Mouse (Mus musculus): ENCODE data around the gene Fos. TPM values are rescaled to one million over a fixed set of nuclear protein-coding genes. Genes with fewer than 3 reads are reported as not detected.
A peak's percentile ranks its signal among the peaks of the same experiment; 100 is the strongest.

The Fos gene
- polyA plus RNA-seq, 2 experiments: 13.6 to 19.3 TPM

DNA sequence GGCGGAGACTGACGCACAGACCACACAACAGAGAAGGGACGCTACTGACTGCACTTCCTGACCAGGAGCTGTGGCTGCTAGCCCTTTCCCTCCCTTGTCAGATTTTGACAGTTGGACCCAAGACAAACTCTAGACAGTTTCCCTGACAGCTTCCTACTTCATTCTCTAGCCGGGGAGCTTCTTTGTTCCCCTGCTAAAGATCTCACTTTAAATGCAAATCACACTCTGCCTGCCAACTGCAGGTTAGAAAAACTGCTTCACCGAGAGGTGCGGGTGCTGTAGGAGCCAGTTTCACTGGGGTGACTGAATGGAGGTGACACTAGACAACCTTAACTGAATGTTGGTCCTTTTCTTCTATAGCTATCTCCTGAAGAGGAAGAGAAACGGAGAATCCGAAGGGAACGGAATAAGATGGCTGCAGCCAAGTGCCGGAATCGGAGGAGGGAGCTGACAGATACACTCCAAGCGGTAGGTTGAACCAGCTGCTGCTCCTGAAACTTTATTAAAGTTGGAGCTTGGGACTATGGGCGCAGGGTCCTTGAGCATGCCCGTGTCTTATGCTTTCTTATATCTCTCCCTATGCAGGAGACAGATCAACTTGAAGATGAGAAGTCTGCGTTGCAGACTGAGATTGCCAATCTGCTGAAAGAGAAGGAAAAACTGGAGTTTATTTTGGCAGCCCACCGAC is 1.7 kb downstream of the Fos start:
- Histone ChIP-seq H3K4me3 (replicated peaks; ENCODE audit: low read length) (peak overlapping the region; percentile 63), H3K9me3 (ENCODE audit: control insufficient read depth, low read length) (no peaks in the 10 kb centered on the region), H3K36me3 (ENCODE audit: control insufficient read depth, insufficient read depth, low read length) (peaks cover 9% of the 10 kb centered on the region), H3K27ac (replicated peaks; ENCODE audit: low read depth, low read length) (no peak overlapping the region), H3K4me1 (ENCODE audit: control insufficient read depth, insufficient read depth, low read length) (peaks cover 22% of the 10 kb centered on the region), H3K9ac (ENCODE audit: low read depth, low read length, severe bottlenecking) (peak overlapping the region; percentile 1; the same call in 1 of the 2 replicates), H3K27me3 (ENCODE audit: control insufficient read depth, insufficient read depth, low read length) (peaks cover 21% of the 10 kb centered on the region), H3K4me2 (replicated peaks; ENCODE audit: low read depth, low read length, severe bottlenecking) (peak overlapping the region; percentile 99)
- no peak for DNase-seq (ENCODE audit: low spot score)
- no peak for TF ChIP-seq POLR2A (IDR thresholded peaks at IDR 0.05; ENCODE audit: borderline replicate concordance, extremely low read depth, insufficient read depth, insufficient read length)
- ATAC-seq (ENCODE audit: low FRiP score, low read depth): no peak
- WGBS: 12% methylated on average over 14 of the region's 16 CpGs

DNA sequence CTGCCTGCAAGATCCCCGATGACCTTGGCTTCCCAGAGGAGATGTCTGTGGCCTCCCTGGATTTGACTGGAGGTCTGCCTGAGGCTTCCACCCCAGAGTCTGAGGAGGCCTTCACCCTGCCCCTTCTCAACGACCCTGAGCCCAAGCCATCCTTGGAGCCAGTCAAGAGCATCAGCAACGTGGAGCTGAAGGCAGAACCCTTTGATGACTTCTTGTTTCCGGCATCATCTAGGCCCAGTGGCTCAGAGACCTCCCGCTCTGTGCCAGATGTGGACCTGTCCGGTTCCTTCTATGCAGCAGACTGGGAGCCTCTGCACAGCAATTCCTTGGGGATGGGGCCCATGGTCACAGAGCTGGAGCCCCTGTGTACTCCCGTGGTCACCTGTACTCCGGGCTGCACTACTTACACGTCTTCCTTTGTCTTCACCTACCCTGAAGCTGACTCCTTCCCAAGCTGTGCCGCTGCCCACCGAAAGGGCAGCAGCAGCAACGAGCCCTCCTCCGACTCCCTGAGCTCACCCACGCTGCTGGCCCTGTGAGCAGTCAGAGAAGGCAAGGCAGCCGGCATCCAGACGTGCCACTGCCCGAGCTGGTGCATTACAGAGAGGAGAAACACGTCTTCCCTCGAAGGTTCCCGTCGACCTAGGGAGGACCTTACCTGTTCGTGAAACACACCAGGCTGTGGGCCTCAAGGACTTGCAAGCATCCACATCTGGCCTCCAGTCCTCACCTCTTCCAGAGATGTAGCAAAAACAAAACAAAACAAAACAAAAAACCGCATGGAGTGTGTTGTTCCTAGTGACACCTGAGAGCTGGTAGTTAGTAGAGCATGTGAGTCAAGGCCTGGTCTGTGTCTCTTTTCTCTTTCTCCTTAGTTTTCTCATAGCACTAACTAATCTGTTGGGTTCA is 2.5 kb downstream of the Fos start:
- no peak for ATAC-seq (ENCODE audit: low FRiP score, low read depth)
- no peak overlapping the region for H3K27ac ChIP-seq (replicated peaks; ENCODE audit: low read depth, low read length)
- DNase-seq (ENCODE audit: low spot score): no peak
- H3K4me3 ChIP-seq (replicated peaks; ENCODE audit: low read length): peak overlapping the region; percentile 63
- no peaks in the 10 kb centered on the region for H3K9me3 ChIP-seq (ENCODE audit: control insufficient read depth, low read length)
- peaks cover 9% of the 10 kb centered on the region for H3K36me3 ChIP-seq (ENCODE audit: control insufficient read depth, insufficient read depth, low read length)
- TF ChIP-seq POLR2A (IDR thresholded peaks at IDR 0.05; ENCODE audit: borderline replicate concordance, extremely low read depth, insufficient read depth, insufficient read length): no peak
- H3K4me2 ChIP-seq (replicated peaks; ENCODE audit: low read depth, low read length, severe bottlenecking): no peak overlapping the region; the same call in 1 of the 2 replicates
- peaks cover 21% of the 10 kb centered on the region for H3K27me3 ChIP-seq (ENCODE audit: control insufficient read depth, insufficient read depth, low read length)
- WGBS: 44% methylated on average over 23 of the region's 23 CpGs
- peaks cover 22% of the 10 kb centered on the region for H3K4me1 ChIP-seq (ENCODE audit: control insufficient read depth, insufficient read depth, low read length)
- H3K9ac ChIP-seq (ENCODE audit: low read depth, low read length, severe bottlenecking): 0 out of 2 replicates have a peak overlapping the region, but pooled peaks have one; percentile 1

DNA sequence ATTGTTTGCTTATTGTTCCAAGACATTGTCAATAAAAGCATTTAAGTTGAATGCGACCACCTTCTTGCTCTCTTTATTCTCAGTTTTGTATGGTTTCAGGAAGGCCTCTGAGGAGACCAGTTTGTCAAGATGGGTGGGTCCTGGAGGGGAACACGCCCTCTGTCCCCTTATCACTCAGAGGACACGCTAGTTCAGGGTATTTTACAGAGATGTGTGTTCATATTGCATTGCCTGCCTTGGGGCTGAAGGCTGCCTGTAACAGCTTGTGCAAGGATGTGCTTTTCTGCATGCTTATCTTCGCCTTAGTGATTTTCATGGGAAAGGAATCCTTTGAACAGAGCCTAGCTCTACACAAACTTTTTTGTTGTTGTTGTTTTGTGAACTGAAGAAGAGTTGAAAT is 3.5 kb downstream of the Fos start:
- Histone ChIP-seq H3K4me2 (replicated peaks; ENCODE audit: low read depth, low read length, severe bottlenecking) (no peak overlapping the region), H3K9me3 (ENCODE audit: control insufficient read depth, low read length) (no peaks in the 10 kb centered on the region), H3K9ac (ENCODE audit: low read depth, low read length, severe bottlenecking) (no peak overlapping the region), H3K4me3 (replicated peaks; ENCODE audit: low read length) (no peak overlapping the region), H3K27ac (replicated peaks; ENCODE audit: low read depth, low read length) (no peak overlapping the region), H3K4me1 (ENCODE audit: control insufficient read depth, insufficient read depth, low read length) (peaks cover 22% of the 10 kb centered on the region), H3K27me3 (ENCODE audit: control insufficient read depth, insufficient read depth, low read length) (peaks cover 21% of the 10 kb centered on the region), H3K36me3 (ENCODE audit: control insufficient read depth, insufficient read depth, low read length) (peaks cover 9% of the 10 kb centered on the region)
- no peak for DNase-seq (ENCODE audit: low spot score)
- ATAC-seq (ENCODE audit: low FRiP score, low read depth): no peak
- no peak for TF ChIP-seq POLR2A (IDR thresholded peaks at IDR 0.05; ENCODE audit: borderline replicate concordance, extremely low read depth, insufficient read depth, insufficient read length)
- WGBS: 73% methylated on average over 4 of the region's 4 CpGs

DNA sequence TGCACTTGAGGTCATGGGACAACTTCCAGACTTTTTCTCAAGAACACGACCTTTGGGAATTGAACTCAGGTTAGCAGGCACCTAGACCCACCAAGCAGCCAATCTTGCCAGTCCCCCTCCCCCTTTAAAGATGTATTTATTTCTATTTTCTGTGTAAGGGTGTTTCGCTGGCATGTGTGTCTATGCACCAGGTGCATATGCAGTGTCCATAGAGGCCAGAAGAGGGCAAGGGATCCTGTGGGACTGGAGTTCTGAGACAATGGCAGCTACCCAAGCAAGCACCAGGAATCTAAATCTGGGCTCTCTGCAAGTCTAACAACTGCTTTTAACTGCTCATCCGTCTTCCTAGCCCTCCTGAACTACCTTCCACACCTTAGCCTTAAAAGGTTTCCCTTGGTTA is 4.1 kb downstream of the Fos start:
- 74% methylated on average over 3 of the region's 3 CpGs for WGBS
- Histone ChIP-seq H3K4me1 (ENCODE audit: control insufficient read depth, insufficient read depth, low read length) (peaks cover 19% of the 10 kb centered on the region), H3K27me3 (ENCODE audit: control insufficient read depth, insufficient read depth, low read length) (peaks cover 21% of the 10 kb centered on the region), H3K9me3 (ENCODE audit: control insufficient read depth, low read length) (no peaks in the 10 kb centered on the region), H3K27ac (replicated peaks; ENCODE audit: low read depth, low read length) (no peak overlapping the region), H3K36me3 (ENCODE audit: control insufficient read depth, insufficient read depth, low read length) (peaks cover 9% of the 10 kb centered on the region), H3K4me3 (replicated peaks; ENCODE audit: low read length) (no peak overlapping the region), H3K9ac (ENCODE audit: low read depth, low read length, severe bottlenecking) (no peak overlapping the region), H3K4me2 (replicated peaks; ENCODE audit: low read depth, low read length, severe bottlenecking) (no peak overlapping the region)
- TF ChIP-seq POLR2A (IDR thresholded peaks at IDR 0.05; ENCODE audit: borderline replicate concordance, extremely low read depth, insufficient read depth, insufficient read length): no peak
- no peak for ATAC-seq (ENCODE audit: low FRiP score, low read depth)
- DNase-seq (ENCODE audit: low spot score): no peak

DNA sequence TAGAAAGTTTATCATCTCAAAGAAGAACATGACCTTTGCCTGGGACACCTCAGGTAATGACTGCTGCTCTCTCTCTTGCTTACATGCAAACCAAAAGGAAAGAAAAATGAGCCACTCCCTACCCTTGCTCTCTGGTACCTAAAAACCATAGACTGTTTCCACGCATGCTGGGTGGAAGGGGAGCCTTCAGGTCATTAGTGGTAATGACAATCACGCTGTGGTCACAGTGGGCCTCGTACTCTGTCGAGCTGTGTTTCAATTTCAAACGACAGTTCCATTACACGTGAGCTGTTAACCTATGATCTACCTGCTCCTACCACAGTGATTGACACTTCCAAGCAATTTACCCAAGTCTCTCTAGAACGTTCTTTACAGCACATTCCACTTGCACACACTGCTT is 5.0 kb downstream of the Fos start:
- Histone ChIP-seq H3K4me1 (ENCODE audit: control insufficient read depth, insufficient read depth, low read length) (peaks cover 19% of the 10 kb centered on the region), H3K4me3 (replicated peaks; ENCODE audit: low read length) (no peak overlapping the region), H3K9ac (ENCODE audit: low read depth, low read length, severe bottlenecking) (no peak overlapping the region), H3K27me3 (ENCODE audit: control insufficient read depth, insufficient read depth, low read length) (peaks cover 21% of the 10 kb centered on the region), H3K4me2 (replicated peaks; ENCODE audit: low read depth, low read length, severe bottlenecking) (no peak overlapping the region), H3K27ac (replicated peaks; ENCODE audit: low read depth, low read length) (no peak overlapping the region), H3K36me3 (ENCODE audit: control insufficient read depth, insufficient read depth, low read length) (peaks cover 9% of the 10 kb centered on the region), H3K9me3 (ENCODE audit: control insufficient read depth, low read length) (no peaks in the 10 kb centered on the region)
- no peak for TF ChIP-seq POLR2A (IDR thresholded peaks at IDR 0.05; ENCODE audit: borderline replicate concordance, extremely low read depth, insufficient read depth, insufficient read length)
- WGBS: 43% methylated on average over 7 of the region's 7 CpGs
- DNase-seq (ENCODE audit: low spot score) (no peak), ATAC-seq (ENCODE audit: low FRiP score, low read depth) (no peak)

All from limb, embryonic 14.5 days (tissue).